Mouse (Mus musculus): Measurements from ENCODE around the gene Ifitm2. TPM values are rescaled to one million over a fixed set of nuclear protein-coding genes. Genes with fewer than 3 reads are reported as not detected.

The Ifitm2 gene
- polyA plus RNA-seq, 1 experiment from 2014 or later = 1,542 TPM

DNA sequence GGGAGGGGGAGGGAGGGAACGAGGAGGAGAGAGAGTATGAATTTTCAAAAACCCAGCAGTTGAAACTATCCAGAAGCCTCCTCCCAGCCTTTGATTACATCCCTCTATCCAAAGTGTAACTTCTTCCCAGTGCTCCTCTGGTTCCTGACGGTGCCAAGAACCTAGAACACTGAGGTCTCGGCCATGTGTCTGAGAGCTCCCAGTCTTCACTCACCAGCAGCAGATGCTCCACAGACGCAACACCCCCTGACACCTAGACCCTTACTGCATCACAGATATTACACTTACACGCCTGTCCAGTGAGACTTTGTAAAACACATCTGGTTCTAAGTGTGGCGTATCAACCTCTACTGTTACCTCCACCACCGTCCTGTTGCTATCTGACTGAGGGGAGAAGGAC is 3.3 kb downstream of the Ifitm2 start:
- Histone ChIP-seq H3K4me1 (peaks cover 64% of the 10 kb centered on the region), H3K4me3 (replicated peaks) (no peak overlapping the region; the same call in 1 of the 2 replicates), H3K9me3 (replicated peaks) (no peaks in the 10 kb centered on the region), H3K36me3 (peaks cover 33% of the 10 kb centered on the region), H3K4me2 (replicated peaks) (peak overlapping the region; percentile 82), H3K27me3 (no peaks in the 10 kb centered on the region), H3K9ac (no peak overlapping the region), H3K27ac (replicated peaks) (peak overlapping the region; percentile 98; the same call in 1 of the 2 replicates)
- no peak for ATAC-seq (ENCODE audit: insufficient number of reproducible peaks, low FRiP score, low TSS enrichment, low read depth)
- 56% methylated on average over 7 of the region's 7 CpGs for WGBS

DNA sequence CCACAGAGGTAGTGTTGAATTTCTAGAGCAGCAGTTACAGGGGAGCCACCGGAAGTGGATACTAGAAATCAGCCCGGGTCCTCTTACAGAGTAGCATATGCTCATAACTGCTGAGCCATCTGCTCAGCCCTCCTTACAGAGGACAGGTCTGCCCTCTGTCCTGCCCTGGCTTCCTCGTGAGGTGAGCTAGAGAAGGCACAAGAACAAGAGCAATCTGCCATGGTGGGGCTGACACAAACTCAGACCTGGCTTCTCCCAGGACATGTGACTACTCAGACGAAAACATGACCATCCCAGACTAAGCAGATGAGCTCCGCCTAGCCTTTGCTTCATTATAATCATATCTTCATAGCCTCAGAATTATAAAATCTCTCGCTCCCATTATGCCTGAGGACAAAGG is 4.0 kb downstream of the Ifitm2 start:
- 57% methylated on average over 6 of the region's 6 CpGs for WGBS
- no peak overlapping the region for H3K9ac ChIP-seq
- peaks cover 40% of the 10 kb centered on the region for H3K36me3 ChIP-seq
- ATAC-seq (ENCODE audit: insufficient number of reproducible peaks, low FRiP score, low TSS enrichment, low read depth) = no peak
- H3K27me3 ChIP-seq = no peaks in the 10 kb centered on the region
- H3K4me3 ChIP-seq (replicated peaks) = no peak overlapping the region
- H3K9me3 ChIP-seq (replicated peaks) = no peaks in the 10 kb centered on the region
- peak overlapping the region; percentile 70; the same call in 1 of the 2 replicates for H3K27ac ChIP-seq (replicated peaks)
- H3K4me2 ChIP-seq (replicated peaks) = peak overlapping the region; percentile 27; the same call in 1 of the 2 replicates
- peaks cover 59% of the 10 kb centered on the region for H3K4me1 ChIP-seq

DNA sequence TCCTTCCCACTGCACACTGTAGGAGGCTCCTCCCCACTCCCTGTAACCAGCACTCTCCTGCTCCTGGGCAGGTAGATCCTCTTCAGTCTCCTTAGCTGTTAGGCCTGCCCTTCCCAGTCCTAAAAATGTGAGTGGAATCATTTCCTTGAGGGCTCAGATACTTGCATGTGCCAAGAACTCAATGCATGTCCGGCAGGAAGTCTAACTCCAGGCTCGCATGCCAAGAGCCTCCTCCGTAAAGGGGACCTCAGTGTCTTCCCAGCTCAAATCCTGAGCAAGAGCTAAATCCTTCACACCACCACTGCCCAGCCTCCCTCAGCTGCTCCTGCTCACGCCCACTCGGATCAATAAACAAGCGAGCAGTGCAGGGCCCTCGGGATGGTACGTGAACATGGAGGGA is 4.7 kb downstream of the Ifitm2 start:
- Histone ChIP-seq H3K4me3 (replicated peaks) (no peak overlapping the region), H3K27ac (replicated peaks) (peak overlapping the region; percentile 70), H3K27me3 (no peaks in the 10 kb centered on the region), H3K36me3 (peaks cover 47% of the 10 kb centered on the region), H3K4me1 (peaks cover 52% of the 10 kb centered on the region), H3K9me3 (replicated peaks) (no peaks in the 10 kb centered on the region), H3K4me2 (replicated peaks) (peak overlapping the region; percentile 27), H3K9ac (no peak overlapping the region)
- ATAC-seq (ENCODE audit: insufficient number of reproducible peaks, low FRiP score, low TSS enrichment, low read depth) = no peak
- WGBS = 34% methylated on average over 8 of the region's 8 CpGs

DNA sequence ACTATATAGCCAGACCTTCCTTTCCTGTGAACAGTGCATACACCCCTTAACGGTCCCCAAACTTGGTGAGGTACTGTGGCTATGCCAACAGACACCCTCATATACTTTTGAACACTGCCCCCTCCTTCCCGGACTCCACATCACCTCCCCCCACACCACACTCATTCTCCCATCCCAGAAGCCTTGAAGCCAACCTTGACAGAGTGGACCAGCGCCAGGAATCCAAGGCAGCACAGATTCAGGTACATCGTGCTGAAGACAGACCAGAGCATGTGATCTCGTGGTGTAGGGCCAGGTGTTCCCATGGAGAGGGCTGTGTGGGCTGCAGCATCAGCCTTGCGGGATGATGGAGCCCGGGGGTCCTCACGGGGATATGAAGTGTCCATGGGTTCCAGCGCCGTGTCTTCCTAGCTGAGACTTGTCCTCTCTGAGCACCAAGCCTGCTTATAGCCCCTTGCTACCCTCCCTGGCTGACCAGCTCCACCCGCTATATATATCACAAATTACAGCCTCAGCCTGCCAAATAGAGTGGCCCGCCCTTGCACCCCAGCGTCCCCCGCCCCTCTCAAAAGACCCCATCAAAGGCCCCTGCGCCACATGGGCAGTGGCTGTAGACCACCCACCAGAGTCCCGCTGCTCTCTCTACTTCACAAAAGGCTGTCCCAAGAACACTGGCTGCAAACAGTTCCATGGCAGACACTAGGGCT is 5.8 kb downstream of the Ifitm2 start, which contains the start of gene Ifitm5:
TSS of gene Ifitm5 (minus strand) at position 468 of the 707 bp plus-strand sequence.
- Histone ChIP-seq H3K27me3 (no peaks in the 10 kb centered on the region), H3K9me3 (replicated peaks) (no peaks in the 10 kb centered on the region), H3K27ac (replicated peaks) (peak within 1 kb of the TSS; percentile 70), H3K36me3 (peaks cover 56% of the 10 kb centered on the region), H3K4me2 (replicated peaks) (peak within 1 kb of the TSS; percentile 27), H3K9ac (no peak within 1 kb of the TSS), H3K4me1 (peaks cover 51% of the 10 kb centered on the region), H3K4me3 (replicated peaks) (no peak within 1 kb of the TSS)
- ATAC-seq (ENCODE audit: insufficient number of reproducible peaks, low FRiP score, low TSS enrichment, low read depth) = no peak
- WGBS = 80% methylated on average over 16 of the region's 16 CpGs

DNA sequence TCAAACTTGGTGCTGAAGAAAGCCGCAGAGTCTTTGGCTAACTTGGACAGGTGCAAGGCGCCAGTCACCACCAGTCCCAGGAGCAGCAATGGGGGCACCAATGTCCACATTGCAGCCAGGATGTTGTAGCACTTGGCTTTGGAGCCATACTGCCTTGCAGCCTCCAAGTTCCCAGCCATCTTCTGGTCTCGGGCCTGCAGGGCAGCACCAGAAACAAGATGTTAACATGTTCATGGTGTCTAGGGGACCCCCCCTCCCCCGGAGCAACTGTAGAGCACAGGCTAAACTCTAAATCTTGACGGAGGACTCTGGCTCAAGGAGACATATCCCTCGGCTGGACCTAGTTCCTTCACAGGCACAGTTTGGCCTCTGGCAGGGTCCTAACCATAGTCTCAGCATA is 6.5 kb downstream of the Ifitm2 start:
- ATAC-seq (ENCODE audit: insufficient number of reproducible peaks, low FRiP score, low TSS enrichment, low read depth) = no peak
- Histone ChIP-seq H3K27me3 (no peaks in the 10 kb centered on the region), H3K9ac (no peak overlapping the region), H3K4me3 (replicated peaks) (no peak overlapping the region), H3K36me3 (peaks cover 60% of the 10 kb centered on the region), H3K4me2 (replicated peaks) (no peak overlapping the region), H3K27ac (replicated peaks) (peak overlapping the region; percentile 51; the same call in 1 of the 2 replicates), H3K4me1 (peaks cover 49% of the 10 kb centered on the region), H3K9me3 (replicated peaks) (no peaks in the 10 kb centered on the region)
- WGBS = 82% methylated on average over 6 of the region's 6 CpGs

DNA sequence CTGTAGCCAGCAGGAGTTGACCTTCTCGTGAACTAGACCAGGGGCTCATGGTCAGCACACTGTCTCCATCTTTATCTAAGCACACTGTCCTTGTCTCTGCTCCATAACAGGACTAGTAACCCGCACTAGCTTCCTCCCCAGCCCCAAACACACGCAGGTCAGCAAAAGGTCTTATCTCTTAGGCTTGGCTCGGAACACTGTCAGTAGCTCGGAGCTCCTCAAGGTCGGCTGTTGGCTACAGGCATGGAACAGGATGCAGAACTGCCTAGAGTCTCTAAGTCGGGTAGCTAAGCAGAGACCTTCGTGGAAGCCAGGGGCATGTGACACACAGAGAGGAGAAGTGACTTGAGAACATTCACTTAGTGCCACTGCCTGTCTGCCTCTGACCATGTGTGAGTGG is 7.6 kb downstream of the Ifitm2 start:
- 0 out of 2 replicates have a peak overlapping the region, but pooled peaks have one; percentile 17 for H3K27ac ChIP-seq (replicated peaks)
- H3K9ac ChIP-seq = no peak overlapping the region

DNA sequence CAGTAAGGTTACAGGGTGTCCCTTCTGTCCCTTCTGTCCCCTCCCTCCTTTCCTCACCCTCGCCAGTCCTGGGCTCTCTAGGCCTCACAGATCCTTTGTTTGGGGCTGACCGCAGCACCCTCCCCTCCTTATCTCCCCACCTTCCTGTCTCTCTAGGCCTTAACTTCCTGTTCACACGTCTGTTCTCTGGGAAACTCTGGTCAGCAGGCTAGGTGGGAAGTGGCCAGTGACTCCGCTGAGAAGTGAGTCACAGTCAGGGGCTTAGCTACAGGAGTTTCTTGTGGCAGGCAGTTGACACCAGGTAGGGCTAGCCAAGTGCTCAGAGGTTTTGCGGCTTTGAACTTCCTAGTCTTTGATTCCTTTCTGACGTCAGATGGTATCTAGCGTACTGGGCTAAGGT is 8.8 kb downstream of the Ifitm2 start:
- H3K9ac ChIP-seq = no peak overlapping the region
- no peaks in the 10 kb centered on the region for H3K9me3 ChIP-seq (replicated peaks)
- H3K4me2 ChIP-seq (replicated peaks) = no peak overlapping the region
- no peaks in the 10 kb centered on the region for H3K27me3 ChIP-seq
- H3K27ac ChIP-seq (replicated peaks) = 0 out of 2 replicates have a peak overlapping the region, but pooled peaks have one; percentile 17
- peaks cover 42% of the 10 kb centered on the region for H3K4me1 ChIP-seq
- 70% methylated on average over 7 of the region's 7 CpGs for WGBS
- no peak overlapping the region for H3K4me3 ChIP-seq (replicated peaks)
- ATAC-seq (ENCODE audit: insufficient number of reproducible peaks, low FRiP score, low TSS enrichment, low read depth) = no peak
- peaks cover 57% of the 10 kb centered on the region for H3K36me3 ChIP-seq

More for the DNA sequence above, 7.6 kb downstream of the Ifitm2 start:
- WGBS = 87% methylated on average over 8 of the region's 8 CpGs
- Histone ChIP-seq H3K4me2 (replicated peaks) (no peak overlapping the region), H3K36me3 (peaks cover 62% of the 10 kb centered on the region), H3K27me3 (no peaks in the 10 kb centered on the region), H3K4me1 (peaks cover 42% of the 10 kb centered on the region), H3K9me3 (replicated peaks) (no peaks in the 10 kb centered on the region), H3K4me3 (replicated peaks) (no peak overlapping the region)
- ATAC-seq (ENCODE audit: insufficient number of reproducible peaks, low FRiP score, low TSS enrichment, low read depth) = no peak

DNA sequence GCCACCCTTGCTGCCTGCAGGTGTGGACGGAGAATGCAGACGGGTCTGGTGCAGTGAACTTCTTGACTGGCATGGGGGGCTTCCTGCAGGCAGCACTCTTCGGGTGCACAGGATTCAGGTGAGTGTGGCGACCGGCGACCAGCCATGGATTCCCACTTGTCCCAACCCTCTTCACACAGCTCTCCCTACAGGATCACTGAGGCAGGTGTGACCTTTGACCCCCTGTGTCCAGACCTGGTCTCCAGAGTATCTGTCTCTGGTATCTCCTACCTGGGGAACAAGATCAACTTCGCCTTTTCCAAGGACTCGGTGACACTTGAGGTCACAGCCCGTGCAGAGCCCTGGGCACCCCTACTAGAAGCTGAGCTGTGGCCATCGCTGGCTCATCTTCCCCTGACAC is 9.5 kb downstream of the Ifitm2 start:
- no peak for ATAC-seq (ENCODE audit: insufficient number of reproducible peaks, low FRiP score, low TSS enrichment, low read depth)
- Histone ChIP-seq H3K9me3 (replicated peaks) (no peaks in the 10 kb centered on the region), H3K36me3 (peaks cover 57% of the 10 kb centered on the region), H3K27me3 (no peaks in the 10 kb centered on the region), H3K9ac (no peak overlapping the region), H3K4me3 (replicated peaks) (no peak overlapping the region), H3K27ac (replicated peaks) (no peak overlapping the region), H3K4me1 (peaks cover 35% of the 10 kb centered on the region), H3K4me2 (replicated peaks) (no peak overlapping the region)
- WGBS = 88% methylated on average over 10 of the region's 10 CpGs

DNA sequence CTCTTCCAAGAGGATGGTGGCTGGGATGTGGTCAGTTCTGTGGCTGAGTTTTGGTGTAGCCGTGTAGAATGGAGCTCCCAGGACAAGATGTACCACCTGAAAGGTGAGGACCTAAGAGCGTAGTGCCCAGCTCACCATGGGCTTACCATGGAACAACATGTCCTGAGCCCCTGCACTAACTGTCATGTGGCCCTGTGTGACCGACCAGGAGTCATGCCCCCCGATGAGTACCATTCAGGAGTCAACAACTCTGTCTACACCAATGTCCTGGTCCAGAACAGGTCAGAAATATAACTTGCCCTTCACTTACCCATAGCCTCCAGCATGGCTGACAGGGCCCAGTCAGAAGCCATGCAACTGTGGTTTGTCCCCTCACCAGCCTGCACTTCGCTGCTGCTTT is 10.5 kb downstream of the Ifitm2 start:
- ATAC-seq (ENCODE audit: insufficient number of reproducible peaks, low FRiP score, low TSS enrichment, low read depth) = no peak
- Histone ChIP-seq H3K4me3 (replicated peaks) (no peak overlapping the region), H3K4me1 (peaks cover 35% of the 10 kb centered on the region), H3K4me2 (replicated peaks) (no peak overlapping the region), H3K27ac (replicated peaks) (no peak overlapping the region), H3K9me3 (replicated peaks) (no peaks in the 10 kb centered on the region), H3K36me3 (peaks cover 57% of the 10 kb centered on the region), H3K27me3 (no peaks in the 10 kb centered on the region), H3K9ac (no peak overlapping the region)
- WGBS = 95% methylated on average over 5 of the region's 5 CpGs

DNA sequence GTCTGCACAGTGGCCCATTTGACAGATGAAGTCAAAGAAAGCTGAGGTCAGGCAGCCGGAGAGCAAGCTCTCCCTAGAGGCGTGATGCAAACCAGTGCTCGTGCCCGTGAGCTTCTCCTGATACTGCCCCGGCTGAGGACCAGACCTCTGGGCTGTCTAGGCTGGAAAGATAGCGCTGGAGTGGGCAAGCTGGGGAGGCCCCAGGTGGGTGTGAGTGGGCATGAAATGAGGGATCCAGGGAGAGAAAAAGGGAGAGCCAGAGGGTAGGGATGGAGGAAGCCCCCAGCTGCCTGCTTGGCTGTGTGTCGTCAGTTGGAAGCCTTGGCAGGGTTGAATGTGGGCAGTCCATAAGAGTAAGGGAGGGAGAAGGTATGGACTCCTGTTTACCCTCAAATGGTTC is 11.6 kb downstream of the Ifitm2 start:
- Histone ChIP-seq H3K9me3 (replicated peaks) (no peaks in the 10 kb centered on the region), H3K4me2 (replicated peaks) (no peak overlapping the region), H3K27ac (replicated peaks) (no peak overlapping the region; the same call in 1 of the 2 replicates), H3K27me3 (no peaks in the 10 kb centered on the region), H3K9ac (no peak overlapping the region), H3K4me1 (peaks cover 37% of the 10 kb centered on the region), H3K4me3 (replicated peaks) (no peak overlapping the region), H3K36me3 (peaks cover 49% of the 10 kb centered on the region)
- 83% methylated on average over 7 of the region's 7 CpGs for WGBS
- no peak for ATAC-seq (ENCODE audit: insufficient number of reproducible peaks, low FRiP score, low TSS enrichment, low read depth)

DNA sequence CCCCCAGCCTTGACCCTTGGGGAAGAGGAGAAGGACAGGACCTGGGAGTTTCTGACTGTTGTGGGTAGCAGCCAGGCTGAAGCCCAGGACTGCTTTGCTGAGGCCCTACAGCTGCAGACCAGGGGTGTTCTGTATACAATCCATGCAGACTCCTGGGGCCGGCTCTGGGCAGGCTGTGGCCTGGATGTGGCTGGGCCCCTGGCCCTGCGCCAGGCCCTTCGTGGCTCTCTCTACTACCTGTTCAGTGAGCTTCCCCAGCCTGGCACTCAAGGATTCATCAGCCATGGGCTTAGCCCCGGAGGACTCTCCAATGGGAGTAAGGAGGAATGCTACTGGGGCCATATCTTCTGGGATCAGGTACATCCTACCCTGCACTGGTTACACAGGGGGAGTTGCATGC is 12.4 kb downstream of the Ifitm2 start:
- H3K4me1 ChIP-seq = peaks cover 41% of the 10 kb centered on the region
- no peaks in the 10 kb centered on the region for H3K9me3 ChIP-seq (replicated peaks)
- H3K27me3 ChIP-seq = no peaks in the 10 kb centered on the region
- no peak overlapping the region for H3K4me3 ChIP-seq (replicated peaks)
- peaks cover 40% of the 10 kb centered on the region for H3K36me3 ChIP-seq
- no peak overlapping the region for H3K4me2 ChIP-seq (replicated peaks)
- no peak for ATAC-seq (ENCODE audit: insufficient number of reproducible peaks, low FRiP score, low TSS enrichment, low read depth)
- 75% methylated on average over 4 of the region's 4 CpGs for WGBS
- peak overlapping the region; percentile 99 for H3K27ac ChIP-seq (replicated peaks)
- no peak overlapping the region for H3K9ac ChIP-seq

DNA sequence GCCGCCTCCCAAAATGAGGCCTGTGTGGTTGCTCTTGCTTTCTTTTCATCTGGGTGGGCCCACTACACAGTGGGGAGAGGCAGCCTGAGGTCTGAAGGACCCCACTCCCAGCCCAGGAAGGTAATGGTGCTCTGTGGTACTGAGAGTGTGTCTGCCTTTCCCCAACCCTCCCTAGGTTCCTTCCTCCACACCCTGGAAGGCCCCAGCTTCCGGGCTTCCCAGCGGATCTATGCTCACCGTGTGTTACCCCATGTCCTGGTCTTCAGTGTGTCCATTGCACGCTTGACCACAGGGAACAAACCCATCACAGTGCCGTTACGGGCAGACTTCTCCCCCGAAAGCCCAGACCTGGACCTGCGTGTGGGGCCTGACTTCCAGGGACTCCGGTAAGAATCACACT is 13.0 kb downstream of the Ifitm2 start:
- Histone ChIP-seq H3K9ac (no peak overlapping the region), H3K27me3 (no peaks in the 10 kb centered on the region), H3K4me2 (replicated peaks) (peak overlapping the region; percentile 64), H3K27ac (replicated peaks) (peak overlapping the region; percentile 99), H3K4me1 (peaks cover 41% of the 10 kb centered on the region), H3K9me3 (replicated peaks) (no peaks in the 10 kb centered on the region), H3K36me3 (peaks cover 35% of the 10 kb centered on the region), H3K4me3 (replicated peaks) (no peak overlapping the region)
- ATAC-seq (ENCODE audit: insufficient number of reproducible peaks, low FRiP score, low TSS enrichment, low read depth) = no peak
- WGBS = 85% methylated on average over 10 of the region's 10 CpGs
